Mouse (Mus musculus): ENCODE measurements around the gene Nupl1. TPM values are rescaled to one million over a fixed set of nuclear protein-coding genes. Genes with fewer than 3 reads are reported as not detected.

The Nupl1 gene
- total and polyA plus RNA-seq, 3 experiments: not detected

DNA sequence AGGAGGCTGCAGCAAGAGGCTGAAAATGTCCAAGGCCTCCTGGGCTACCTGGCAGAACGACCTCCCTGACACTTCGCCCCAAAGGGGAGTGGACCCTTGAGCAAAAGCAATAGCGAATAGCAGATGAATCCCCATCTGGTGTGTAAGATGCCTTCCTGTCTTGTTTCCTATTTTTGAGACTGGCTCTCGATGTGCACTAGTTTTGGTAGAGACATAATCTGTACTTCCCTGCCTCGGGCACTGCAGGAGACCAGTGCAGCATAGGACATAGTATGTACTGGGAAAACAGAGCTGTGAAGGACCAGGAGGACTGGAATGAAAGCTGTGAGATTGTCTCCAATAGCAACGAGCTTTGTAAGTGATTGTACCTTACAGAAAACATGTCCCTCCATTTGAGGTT, 22.1 kb upstream of the Nupl1 start:
- H3K9me3 ChIP-seq (replicated peaks; ENCODE audit: low read length): no peaks in the 10 kb centered on the region
- H3K79me2 ChIP-seq (replicated peaks; ENCODE audit: control insufficient read depth, extremely low read depth, insufficient read depth, poor library complexity, severe bottlenecking): peaks cover 24% of the 10 kb centered on the region
- DNase-seq (ENCODE audit: extremely low read depth): no peak
- in situ Hi-C loops (cut with MboI; ENCODE audit: low pct_ligation_motif_present, low pct_unique_long_range_greater_than_20kb, low sequenced_read_pairs): loop anchor here (25.0 kb wide), 1 partner anchor 464 kb away; no protein-coding TSS in a partner anchor
- no peak overlapping the region for H3K9ac ChIP-seq (ENCODE audit: insufficient read depth, low read depth)
- H3K36me3 ChIP-seq (replicated peaks in 1 of 2; ENCODE audit: control insufficient read depth in 1 of 2, insufficient read depth in 1 of 2, low read length in 1 of 2): peaks cover 0 to 12% of the 10 kb centered on the region in 2 experiments
- TF ChIP-seq KAT2A (IDR thresholded peaks at IDR 0.05; ENCODE audit: insufficient replicate concordance, low read length) (no peak), MXI1 (IDR thresholded peaks at IDR 0.05; ENCODE audit: low read depth, low read length) (no peak), CTCF (conservative IDR thresholded peaks at IDR 0.05 in 1 of 2, IDR thresholded peaks at IDR 0.05 in 1 of 2; ENCODE audit: low read depth in 2 of 2, low read length in 2 of 2) (no peak), NRF1 (IDR thresholded peaks at IDR 0.05; ENCODE audit: low read depth, low read length) (no peak), USF2 (conservative IDR thresholded peaks at IDR 0.05; ENCODE audit: low read depth, low read length) (no peak), IRF4 (IDR thresholded peaks at IDR 0.05; ENCODE audit: low read depth, low read length) (no peak), MEF2A (IDR thresholded peaks at IDR 0.05; ENCODE audit: borderline replicate concordance, low read depth, low read length) (no peak), JUND (conservative IDR thresholded peaks at IDR 0.05; ENCODE audit: low read depth, low read length) (no peak), RCOR1 (conservative IDR thresholded peaks at IDR 0.05; ENCODE audit: low read depth, low read length) (no peak), TCF12 (IDR thresholded peaks at IDR 0.05; ENCODE audit: low read depth, low read length) (no peak), ZC3H11A (IDR thresholded peaks at IDR 0.05; ENCODE audit: low read depth, low read length) (no peak), ZMIZ1 (IDR thresholded peaks at IDR 0.05; ENCODE audit: low read depth, low read length) (no peak), HCFC1 (IDR thresholded peaks at IDR 0.05; ENCODE audit: low read depth, low read length) (no peak), E2F4 (IDR thresholded peaks at IDR 0.05; ENCODE audit: insufficient replicate concordance, low read depth, low read length) (no peak), MAFK (IDR thresholded peaks at IDR 0.05; ENCODE audit: insufficient replicate concordance, low read length) (no peak)
- no peaks in the 10 kb centered on the region for H3K27me3 ChIP-seq (replicated peaks)
- dilution Hi-C loops (cut with MboI; ENCODE audit: extremely low pct_ligation_motif_present, extremely low pct_unique_long_range_greater_than_20kb, low sequenced_read_pairs): no loop called here
- 0 out of 2 replicates have a peak overlapping the region, but pooled peaks have one; percentile 31 for H3K4me2 ChIP-seq (ENCODE audit: insufficient read depth, low read depth, poor library complexity, severe bottlenecking)
- H3K4me1 ChIP-seq (ENCODE audit: control insufficient read depth in 1 of 2, insufficient read depth in 2 of 2): peaks cover 7 to 25% of the 10 kb centered on the region in 2 experiments; a peak in 3 of 4 replicates
- H3K27ac ChIP-seq (ENCODE audit: insufficient read depth, low read depth): no peak overlapping the region
- H3K4me3 ChIP-seq (replicated peaks in 1 of 3; ENCODE audit: low read depth in 2 of 3, low read length in 2 of 3, poor library complexity in 1 of 3): no peak overlapping the region

DNA sequence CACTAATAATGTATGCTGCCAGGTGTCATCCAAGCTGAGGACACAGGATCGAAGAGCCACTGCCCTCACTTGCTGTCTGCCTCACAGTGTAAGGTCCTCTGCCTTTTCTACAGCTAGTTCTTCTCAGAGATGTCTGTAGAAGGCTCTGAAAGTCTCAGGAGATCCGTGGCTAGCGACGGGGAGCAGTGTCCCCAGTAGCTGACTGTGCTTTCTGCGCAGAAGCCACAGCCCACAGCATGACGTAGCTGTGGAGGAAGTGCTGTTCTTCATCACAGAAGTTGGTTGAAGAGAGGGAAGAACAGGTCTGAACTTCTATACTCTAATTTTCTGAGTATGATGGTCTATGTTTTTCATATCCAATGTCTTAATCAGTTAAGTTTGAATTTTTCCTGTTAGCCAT, 18.1 kb upstream of the Nupl1 start:
- Histone ChIP-seq H3K4me3 (replicated peaks in 1 of 3; ENCODE audit: low read depth in 2 of 3, low read length in 2 of 3, poor library complexity in 1 of 3) (peak overlapping the region in 2 of 3 experiments; percentile 31 to 39), H3K4me1 (ENCODE audit: control insufficient read depth in 1 of 2, insufficient read depth in 2 of 2) (peaks cover 7 to 43% of the 10 kb centered on the region in 2 experiments; a peak in 3 of 4 replicates), H3K4me2 (ENCODE audit: insufficient read depth, low read depth, poor library complexity, severe bottlenecking) (peak overlapping the region; percentile 45), H3K9me3 (replicated peaks; ENCODE audit: low read length) (no peaks in the 10 kb centered on the region), H3K9ac (ENCODE audit: insufficient read depth, low read depth) (peak overlapping the region; percentile 37), H3K27me3 (replicated peaks) (no peaks in the 10 kb centered on the region), H3K79me2 (replicated peaks; ENCODE audit: control insufficient read depth, extremely low read depth, insufficient read depth, poor library complexity, severe bottlenecking) (peaks cover 26% of the 10 kb centered on the region), H3K36me3 (replicated peaks in 1 of 2; ENCODE audit: control insufficient read depth in 1 of 2, insufficient read depth in 1 of 2, low read length in 1 of 2) (peaks cover 0 to 3% of the 10 kb centered on the region in 2 experiments), H3K27ac (ENCODE audit: insufficient read depth, low read depth) (0 out of 2 replicates have a peak overlapping the region, but pooled peaks have one; percentile 12)
- DNase-seq (ENCODE audit: extremely low read depth): peak; percentile 63
- dilution Hi-C loops (cut with MboI; ENCODE audit: extremely low pct_ligation_motif_present, extremely low pct_unique_long_range_greater_than_20kb, low sequenced_read_pairs) (no loop called here), in situ Hi-C loops (cut with MboI; ENCODE audit: low pct_ligation_motif_present, low pct_unique_long_range_greater_than_20kb, low sequenced_read_pairs) (loop anchor here (25.0 kb wide), 1 partner anchor 468 kb away; no protein-coding TSS in a partner anchor)
- no peak for TF ChIP-seq BHLHE40 (IDR thresholded peaks at IDR 0.05; ENCODE audit: low read depth, low read length)
- peak; percentile 75 for TF ChIP-seq ELF1 (IDR thresholded peaks at IDR 0.05; ENCODE audit: low read depth, low read length)
- no peak for TF ChIP-seq PAX5 (IDR thresholded peaks at IDR 0.05; ENCODE audit: low read length)
- TF ChIP-seq TCF12 (IDR thresholded peaks at IDR 0.05; ENCODE audit: low read depth, low read length): peak; percentile 58
- TF ChIP-seq MAFK (IDR thresholded peaks at IDR 0.05; ENCODE audit: insufficient replicate concordance, low read length): 0 out of 2 replicates have a peak, but pooled peaks have one; percentile 43
- TF ChIP-seq RCOR1 (conservative IDR thresholded peaks at IDR 0.05; ENCODE audit: low read depth, low read length): 0 out of 2 replicates have a peak, but pooled peaks have one; percentile 20
- no peak for TF ChIP-seq ZNF384 (IDR thresholded peaks at IDR 0.05; ENCODE audit: low read depth, low read length)
- no peak; the same call in 1 of the 2 replicates for TF ChIP-seq HCFC1 (IDR thresholded peaks at IDR 0.05; ENCODE audit: low read depth, low read length)
- no peak for TF ChIP-seq MYC (IDR thresholded peaks at IDR 0.05; ENCODE audit: low read depth, low read length)
- TF ChIP-seq ZKSCAN1 (IDR thresholded peaks at IDR 0.05; ENCODE audit: borderline replicate concordance, low read depth, low read length): no peak
- TF ChIP-seq MEF2A (IDR thresholded peaks at IDR 0.05; ENCODE audit: borderline replicate concordance, low read depth, low read length): no peak
- peak; percentile 59 for TF ChIP-seq POLR2A (IDR thresholded peaks at IDR 0.05; ENCODE audit: low read depth, low read length)
- no peak for TF ChIP-seq USF1 (IDR thresholded peaks at IDR 0.05; ENCODE audit: low read depth, low read length)
- no peak for TF ChIP-seq CTCF (conservative IDR thresholded peaks at IDR 0.05 in 1 of 2, IDR thresholded peaks at IDR 0.05 in 1 of 2; ENCODE audit: low read depth in 2 of 2, low read length in 2 of 2)
- no peak for TF ChIP-seq GABPA (IDR thresholded peaks at IDR 0.05; ENCODE audit: insufficient replicate concordance, low read depth, low read length)
- TF ChIP-seq RAD21 (IDR thresholded peaks at IDR 0.05; ENCODE audit: low read depth, low read length): no peak
- TF ChIP-seq E2F4 (IDR thresholded peaks at IDR 0.05; ENCODE audit: insufficient replicate concordance, low read depth, low read length): no peak
- TF ChIP-seq MAX (IDR thresholded peaks at IDR 0.05; ENCODE audit: low read length): 0 out of 2 replicates have a peak, but pooled peaks have one; percentile 31
- no peak for TF ChIP-seq KAT2A (IDR thresholded peaks at IDR 0.05; ENCODE audit: insufficient replicate concordance, low read length)
- no peak for TF ChIP-seq CHD2 (IDR thresholded peaks at IDR 0.05; ENCODE audit: low read length)
- 0 out of 2 replicates have a peak, but pooled peaks have one; percentile 36 for TF ChIP-seq EP300 (IDR thresholded peaks at IDR 0.05; ENCODE audit: low read length)
- TF ChIP-seq SIN3A (IDR thresholded peaks at IDR 0.05; ENCODE audit: low read length): no peak; the same call in 1 of the 2 replicates
- no peak for TF ChIP-seq USF2 (conservative IDR thresholded peaks at IDR 0.05; ENCODE audit: low read depth, low read length)
- TF ChIP-seq MAZ (IDR thresholded peaks at IDR 0.05; ENCODE audit: low read depth, low read length): no peak
